Mouse (Mus musculus) megakaryocyte progenitor cell, adult 5-6 weeks (primary cell): ENCODE measurements around the gene Hoxc4. TPM values are rescaled to one million over a fixed set of nuclear protein-coding genes. Genes with fewer than 3 reads are reported as not detected.

Source experiments
- ATAC-seq: replicated peaks from 2 replicates; pipeline ENCODE4 v1.8.0; 2016; ENCODE audit warnings: mild to moderate bottlenecking, moderate TSS enrichment, inconsistent platforms; ENCODE audit not compliant: poor library complexity
- total RNA-seq, 2 experiments: library from RNA; stranded (forward) in 1 of 2; stranded (reverse) in 1 of 2; fragments of 157-497, 149-512 nt in 1 of 2; fragments of 200-1000 nt in 1 of 2; gene quantifications; 2 replicates each; pipeline versions ENCODE4 v1.2.3 to v1.2.4; 2015 to 2017

Hoxc4 gene
- total RNA-seq, 2 experiments from 2014 or later: not detected

DNA sequence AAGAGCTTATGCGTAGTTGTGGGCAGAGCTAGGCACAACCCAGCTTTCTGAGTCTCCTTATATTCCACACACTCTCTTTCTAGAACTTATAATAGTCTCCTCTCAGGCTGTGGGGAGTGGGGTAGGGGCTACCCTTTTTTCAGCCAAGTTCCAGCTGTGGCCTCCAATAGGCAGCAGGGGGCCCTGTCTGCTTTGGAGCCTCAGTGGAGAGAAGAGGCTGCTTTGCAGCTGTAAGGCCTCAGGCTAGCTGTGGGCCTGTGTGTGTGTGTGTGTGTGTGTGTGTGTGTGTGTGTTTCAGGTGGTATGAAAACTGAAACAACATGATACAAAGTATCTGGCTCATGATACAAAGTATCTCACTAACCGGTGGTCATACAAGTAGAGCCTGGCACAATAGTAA is 58.9 kb downstream of the Hoxc4 start:
- ATAC-seq: no peak

DNA sequence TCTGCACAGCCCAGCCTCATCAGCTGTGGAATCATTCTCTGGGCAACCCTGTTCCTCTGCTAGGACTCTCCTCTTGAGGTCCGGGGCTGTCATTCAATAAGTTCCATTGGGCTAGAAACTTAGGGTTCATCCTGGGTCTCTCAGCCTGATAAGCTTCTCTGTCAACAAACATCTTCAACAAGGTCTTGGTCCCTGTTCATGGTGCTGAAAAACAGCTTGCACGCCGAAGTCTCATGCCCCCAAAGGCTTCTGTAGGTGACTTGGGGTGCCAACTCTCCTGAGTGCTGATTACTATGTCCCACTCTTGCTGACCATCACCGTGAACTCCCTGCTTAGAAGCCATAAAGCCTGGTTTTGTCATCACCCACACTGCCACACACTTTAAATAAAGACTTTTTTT is 63.9 kb downstream of the Hoxc4 start:
- ATAC-seq: no peak

GRCm38 (mm10) chr15:103083598-103083997 is 64.9 kb downstream of the Hoxc4 start:
- no peak for ATAC-seq

DNA sequence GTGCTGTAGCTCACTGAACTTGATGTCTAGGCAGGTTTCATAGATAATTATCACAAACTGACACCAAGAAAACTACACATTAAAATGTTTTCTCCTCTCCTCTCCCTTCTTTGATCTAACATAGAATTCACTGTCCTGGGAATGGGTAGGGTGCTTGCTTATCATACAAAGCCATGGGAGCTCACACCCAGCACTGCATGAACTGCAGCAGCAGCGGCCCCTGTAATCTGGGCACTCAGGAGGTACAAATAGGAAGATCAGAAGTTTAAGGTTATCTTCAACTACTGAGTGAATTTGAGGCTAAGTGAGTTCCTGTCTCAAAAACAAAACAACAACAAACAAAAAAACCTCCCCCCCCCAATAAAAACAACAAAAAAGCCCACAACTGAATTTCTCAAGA is 66.2 kb downstream of the Hoxc4 start:
- no peak for ATAC-seq

GRCm38 (mm10) chr15:103085831-103086671 is 67.3 kb downstream of the Hoxc4 start:
- no peak for ATAC-seq

Other genes with a start within 250 kb of the Hoxc4 start
- gene Hoxc13, start 97.8 kb upstream of the Hoxc4 start, total RNA-seq (2015): not detected in 2 replicates
- not detected in 2 replicates for gene Hoxc13, start 97.8 kb upstream of the Hoxc4 start, total RNA-seq (2017)
- not detected in 2 replicates for gene Hoxc12, start 82.2 kb upstream of the Hoxc4 start, total RNA-seq (2015)
- not detected in 2 replicates for gene Hoxc12, start 82.2 kb upstream of the Hoxc4 start, total RNA-seq (2017)
- not detected in 2 replicates for gene Hoxc11, start 64.5 kb upstream of the Hoxc4 start, total RNA-seq (2015)
- gene Hoxc11, start 64.5 kb upstream of the Hoxc4 start, total RNA-seq (2017): not detected in 2 replicates
- not detected in 2 replicates for gene Hoxc10, start 52.1 kb upstream of the Hoxc4 start, total RNA-seq (2015)
- not detected in 2 replicates for gene Hoxc10, start 52.1 kb upstream of the Hoxc4 start, total RNA-seq (2017)
- not detected in 2 replicates for gene Hoxc5, start 51.5 kb upstream of the Hoxc4 start, total RNA-seq (2015)
- gene Hoxc5, start 51.5 kb upstream of the Hoxc4 start, total RNA-seq (2017): not detected in 2 replicates
- not detected in 2 replicates for gene Hoxc9, start 42.5 kb upstream of the Hoxc4 start, total RNA-seq (2015)
- gene Hoxc9, start 42.5 kb upstream of the Hoxc4 start, total RNA-seq (2017): not detected in 2 replicates
- gene Hoxc8, start 28.3 kb upstream of the Hoxc4 start, total RNA-seq (2015): not detected in 2 replicates
- gene Hoxc8, start 28.3 kb upstream of the Hoxc4 start, total RNA-seq (2017): not detected in 2 replicates
- not detected in 2 replicates for gene Hoxc6, start 20.7 kb upstream of the Hoxc4 start, total RNA-seq (2015)
- gene Hoxc6, start 20.7 kb upstream of the Hoxc4 start, total RNA-seq (2017): not detected in 2 replicates
- 2.1 and 4.5 TPM in 2 replicates for gene Smug1, start 148.2 kb downstream of the Hoxc4 start, total RNA-seq (2015)
- gene Smug1, start 148.2 kb downstream of the Hoxc4 start, total RNA-seq (2017): 3.8 and 4.2 TPM in 2 replicates
- gene Cbx5, start 220.9 kb downstream of the Hoxc4 start, total RNA-seq (2015): 112 and 119 TPM in 2 replicates
- gene Cbx5, start 220.9 kb downstream of the Hoxc4 start, total RNA-seq (2017): 194 and 261 TPM in 2 replicates
- gene Hnrnpa1, start 221.5 kb downstream of the Hoxc4 start, total RNA-seq (2015): 700 and 701 TPM in 2 replicates
- 1,324 and 1,596 TPM in 2 replicates for gene Hnrnpa1, start 221.5 kb downstream of the Hoxc4 start, total RNA-seq (2017)
- gene Nfe2, start 239.5 kb downstream of the Hoxc4 start, total RNA-seq (2015): 115 and 140 TPM in 2 replicates
- 126 and 148 TPM in 2 replicates for gene Nfe2, start 239.5 kb downstream of the Hoxc4 start, total RNA-seq (2017)